Mouse (Mus musculus) adrenal gland (tissue): ENCODE measurements around the gene Susd4.

Experiments used
- intact Hi-C: fragments of 180-260 bp; cut with DNase I; formaldehyde crosslinking; loops from one replicate; pipeline ENCODE4 v1.15.1; 2025
- long read RNA-seq, 2 experiments: library from polyadenylated mRNA; unstranded; transcript quantifications; one replicate each; pipeline ENCODE4 v2.0.0; 2020; ENCODE audit warnings: borderline replicate concordance in 1 of 2; ENCODE audit not compliant: insufficient replicate concordance in 1 of 2

The Susd4 gene
- long read RNA-seq, experiment 1, partial matches to known transcripts, result 0 of 2 reads
- long read RNA-seq, experiment 1, other reads (novel, unspliced or antisense), result 0 of 2 reads
- long read RNA-seq, experiment 2, partial matches to known transcripts, result 0 of 4 reads
- long read RNA-seq, experiment 2, other reads (novel, unspliced or antisense), result 1 of 4 reads

DNA sequence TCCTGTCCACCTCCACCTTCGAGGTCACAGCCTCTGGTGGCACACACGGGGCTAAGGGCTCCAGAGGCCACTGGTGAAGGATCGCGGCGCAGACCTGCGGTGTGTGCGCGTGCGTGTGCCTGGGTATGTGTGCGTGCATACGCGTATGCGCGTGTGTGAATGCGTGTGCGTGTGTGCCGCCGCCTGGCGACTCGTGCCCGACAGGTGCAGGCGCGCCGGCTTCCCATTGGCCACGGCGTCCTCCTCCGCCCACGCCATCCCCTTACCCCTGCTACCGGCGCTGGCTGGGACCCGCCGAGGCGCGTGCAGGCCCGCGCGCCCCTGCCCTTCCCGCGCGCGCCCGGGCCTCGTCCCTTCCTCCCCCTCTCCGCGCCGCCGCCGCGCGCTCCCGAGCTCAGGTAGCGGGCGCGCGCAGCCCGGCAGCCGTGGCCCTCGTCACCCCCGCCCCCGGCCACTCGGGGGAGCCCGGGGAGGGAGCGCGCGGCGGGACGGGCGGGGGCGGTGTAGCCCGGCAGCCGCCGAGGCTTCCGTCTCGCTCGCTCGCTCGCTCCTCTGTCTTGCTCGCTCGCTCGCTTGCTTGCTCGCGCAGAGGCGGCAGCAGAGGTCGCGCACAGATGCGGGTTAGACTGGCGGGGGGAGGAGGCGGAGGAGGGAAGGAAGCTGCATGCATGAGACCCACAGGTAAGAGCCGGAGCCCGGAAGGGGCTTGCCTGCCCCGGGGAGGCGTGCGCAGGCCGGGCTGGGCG lies at the start of gene Susd4:
TSS of gene Susd4 (plus strand) at position 145 of the 746 bp plus-strand sequence.
- intact Hi-C loops, result no loop called here

DNA sequence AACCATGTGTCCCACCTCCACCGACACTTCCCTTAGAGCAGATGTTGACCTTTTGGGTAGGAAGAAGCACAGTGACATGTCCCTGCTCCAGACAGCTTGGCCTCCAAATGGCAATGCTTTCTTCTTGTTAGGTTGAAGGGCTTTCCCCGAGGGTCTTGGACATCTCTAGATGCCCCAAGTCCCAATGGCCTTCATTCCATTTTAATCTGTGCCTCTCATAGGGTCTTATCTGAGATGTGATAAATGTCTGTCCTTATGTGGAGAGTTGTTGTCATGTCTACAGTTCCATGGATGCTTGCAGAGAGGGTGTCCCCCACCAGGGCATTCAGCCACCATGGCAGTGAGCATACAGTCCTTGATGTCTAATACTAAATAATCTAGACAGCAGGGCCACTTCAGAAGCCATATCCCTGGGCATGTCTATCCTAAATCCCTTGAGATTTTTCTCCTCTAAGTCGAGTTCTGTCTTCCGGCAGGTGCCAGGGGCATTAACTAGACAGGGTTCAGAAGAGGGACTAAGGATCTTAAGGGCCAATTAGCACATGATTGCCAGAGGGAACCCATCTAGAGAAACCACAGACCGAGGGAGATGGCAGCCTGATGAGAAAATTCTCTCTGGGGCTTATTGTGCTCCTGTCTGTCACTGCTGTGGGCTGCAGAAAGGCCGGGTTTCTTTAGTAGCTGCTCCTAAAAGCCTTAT lies 49.3 kb upstream of the Susd4 start:
- intact Hi-C loops, result no loop called here

DNA sequence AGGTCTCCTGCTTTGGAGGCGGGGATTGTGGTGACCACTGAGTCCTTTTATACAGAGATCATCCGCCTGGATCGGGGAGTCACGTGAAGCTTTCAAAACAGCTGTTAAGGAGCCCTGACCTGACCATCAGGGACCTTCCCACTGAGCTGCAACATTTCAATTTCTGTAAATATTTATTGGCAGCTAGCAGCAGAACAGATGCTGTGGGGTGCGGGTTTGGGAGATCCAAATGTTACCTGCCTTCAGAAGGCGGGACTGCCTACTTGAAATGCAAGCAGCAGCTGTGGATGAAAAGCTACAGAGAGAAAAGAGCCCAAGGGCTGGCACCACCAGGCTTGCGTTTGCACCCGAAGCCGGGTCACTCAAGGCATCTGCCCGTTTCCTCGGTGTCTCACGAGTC lies 36.1 kb upstream of the Susd4 start:
- intact Hi-C loops, result no loop called here

DNA sequence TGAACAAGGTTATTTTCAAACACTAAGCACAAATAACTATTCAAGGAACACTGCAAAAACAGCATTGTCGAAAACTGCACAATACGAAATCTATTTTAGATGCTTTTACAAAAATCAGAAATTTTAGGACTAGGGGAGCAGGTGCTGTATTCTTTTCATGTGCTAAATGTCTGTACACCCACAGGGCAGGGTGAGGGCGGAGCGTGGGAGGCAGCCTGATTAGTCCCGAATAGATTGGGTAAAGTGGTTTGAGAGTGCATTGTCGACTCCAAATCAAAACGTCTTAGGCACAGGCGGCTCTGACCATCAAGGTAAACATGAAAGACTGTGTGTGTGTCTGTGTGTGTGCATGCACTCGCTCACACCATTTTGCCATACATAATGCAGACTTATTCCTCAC lies 34.7 kb upstream of the Susd4 start:
- intact Hi-C loops, result no loop called here

DNA sequence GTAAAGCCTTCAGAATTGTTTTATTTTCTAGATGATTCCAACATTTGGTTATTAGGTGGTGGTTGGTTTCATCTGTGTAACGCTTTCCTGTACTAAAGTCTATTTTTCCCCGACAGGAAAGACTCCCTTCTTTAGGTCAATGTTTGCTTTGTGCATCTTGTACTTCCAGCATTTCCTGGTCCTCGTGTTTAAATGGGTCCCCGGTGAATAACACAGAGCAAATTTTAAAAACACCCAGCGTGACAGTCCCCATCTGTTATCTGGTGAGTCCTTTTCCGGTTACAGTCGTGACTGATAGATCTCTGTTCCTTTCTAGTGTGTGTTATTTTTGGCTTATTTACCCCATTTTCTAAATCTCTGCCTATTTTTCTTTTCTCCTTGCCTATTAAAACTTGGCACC lies 31.0 kb upstream of the Susd4 start:
- intact Hi-C loops, result no loop called here

DNA sequence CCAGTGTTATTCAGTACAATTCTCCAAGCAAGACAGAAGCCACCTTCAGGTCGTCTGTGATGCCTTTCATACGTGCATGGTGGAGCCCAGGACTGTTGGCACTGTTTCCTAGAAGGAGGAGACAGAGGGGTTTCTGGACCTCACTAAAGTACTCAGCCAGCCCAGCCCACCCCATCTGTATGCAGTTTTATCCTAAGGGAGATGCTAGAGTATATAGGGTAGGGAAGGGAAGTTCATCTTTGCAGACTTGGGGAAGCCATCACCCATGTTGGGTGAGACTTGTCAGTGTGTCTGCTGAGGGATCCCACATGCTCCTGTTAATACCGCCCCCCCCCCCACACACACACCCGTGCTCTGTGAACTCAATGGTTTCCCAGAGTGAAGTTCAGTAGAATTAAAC lies 27.8 kb upstream of the Susd4 start:
- intact Hi-C loops, result no loop called here

DNA sequence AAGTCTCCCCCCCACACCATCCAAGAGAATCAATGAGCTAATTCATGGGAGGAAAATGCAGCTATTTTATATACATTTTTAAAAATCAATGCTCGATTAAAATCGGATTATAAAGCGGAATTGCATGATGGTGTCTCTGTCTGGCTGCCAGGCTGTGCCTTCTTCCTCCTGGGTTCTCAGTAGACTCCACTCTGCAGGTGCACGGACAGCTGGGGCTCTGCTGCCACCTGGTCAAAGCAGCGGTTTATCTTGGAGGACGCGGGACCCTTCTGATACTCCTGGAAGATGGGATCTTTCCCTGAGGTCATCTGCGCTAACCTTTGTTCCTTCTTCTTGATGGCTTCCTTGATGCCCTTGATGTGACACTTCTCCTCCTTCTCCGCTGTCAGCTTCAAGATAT lies 16.6 kb upstream of the Susd4 start:
- intact Hi-C loops, result no loop called here

DNA sequence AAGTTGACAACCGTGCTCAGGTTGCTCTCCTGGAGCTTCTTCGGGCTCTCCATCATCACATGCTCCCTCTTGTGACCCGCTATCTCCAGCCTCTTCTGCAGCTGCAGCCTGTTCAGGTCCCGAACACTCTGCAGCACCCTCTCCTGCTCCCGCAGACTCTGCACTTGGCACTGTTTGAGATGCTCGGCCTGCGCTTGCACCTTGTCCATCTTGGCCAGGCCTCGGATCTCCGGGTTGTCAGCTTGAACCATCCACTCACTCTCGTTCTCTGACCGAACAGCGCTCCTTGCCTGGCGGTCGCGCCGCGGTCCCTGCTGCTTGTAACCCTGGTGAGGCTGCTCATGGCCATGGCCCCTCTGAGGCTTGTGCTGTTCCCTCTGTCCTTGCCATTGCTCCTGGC lies 15.8 kb upstream of the Susd4 start:
- intact Hi-C loops, result no loop called here

DNA sequence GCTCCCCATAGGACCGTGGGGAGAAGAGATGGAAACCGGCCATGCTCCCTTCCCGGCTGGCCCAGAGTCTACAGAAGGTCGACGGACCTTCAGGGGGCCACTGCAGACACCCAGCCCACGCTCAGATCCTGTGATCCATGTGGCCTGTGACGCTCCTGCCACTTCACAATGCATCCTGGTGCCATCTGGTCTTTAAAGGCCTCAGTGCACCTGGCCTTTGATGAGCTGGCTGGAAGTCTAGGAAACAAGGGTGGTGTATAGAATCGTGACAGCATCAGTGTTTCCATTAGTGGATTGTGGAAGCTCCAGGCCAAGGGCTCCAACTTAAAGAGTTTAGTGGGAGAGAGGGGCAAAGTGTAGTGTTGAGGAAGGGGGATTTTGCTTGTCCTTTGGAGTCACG lies 14.6 kb upstream of the Susd4 start, which contains the start of gene Ccdc185:
TSS of gene Ccdc185 (minus strand) at position 101 of the 400 bp plus-strand sequence.
- intact Hi-C loops, result no loop called here

DNA sequence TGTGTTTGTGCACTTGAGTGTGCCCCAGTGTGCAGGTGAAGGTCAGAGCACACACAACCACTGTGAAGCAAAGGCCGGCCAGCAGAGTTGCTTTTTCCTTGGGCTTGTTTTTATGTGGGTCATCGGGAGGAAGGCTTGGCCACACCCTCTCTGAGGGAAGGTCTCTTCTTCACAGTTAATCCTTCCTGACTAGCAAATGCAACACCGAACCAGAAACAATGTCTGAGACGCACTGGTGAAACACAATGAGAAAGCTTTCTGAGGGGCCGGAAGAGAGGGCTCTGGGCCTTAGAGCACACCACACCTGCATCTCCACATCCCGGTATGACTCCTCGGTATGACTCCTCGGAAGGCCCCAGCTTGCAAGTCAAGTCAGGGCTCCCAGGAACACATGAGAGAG lies 12.4 kb upstream of the Susd4 start:
- intact Hi-C loops, result no loop called here

DNA sequence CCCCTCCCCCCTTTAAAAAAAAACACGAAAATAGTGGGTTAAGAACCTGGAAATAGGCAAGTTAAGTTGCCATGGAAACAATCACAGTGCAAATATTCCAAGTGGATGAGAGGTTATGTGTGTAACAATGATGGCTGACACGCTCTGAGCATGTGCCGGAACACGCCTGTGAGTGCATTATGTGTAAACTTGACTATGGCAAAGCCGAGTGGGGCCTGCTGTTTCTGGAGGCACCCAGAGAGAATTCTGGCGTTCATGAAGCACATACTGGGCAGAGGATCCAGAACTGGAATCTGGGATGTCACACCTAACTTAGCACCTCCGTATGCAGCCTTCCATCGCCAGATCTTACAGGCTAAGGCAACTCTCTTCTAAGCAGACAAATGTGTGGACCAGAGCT lies 10.0 kb upstream of the Susd4 start:
- intact Hi-C loops, result no loop called here

DNA sequence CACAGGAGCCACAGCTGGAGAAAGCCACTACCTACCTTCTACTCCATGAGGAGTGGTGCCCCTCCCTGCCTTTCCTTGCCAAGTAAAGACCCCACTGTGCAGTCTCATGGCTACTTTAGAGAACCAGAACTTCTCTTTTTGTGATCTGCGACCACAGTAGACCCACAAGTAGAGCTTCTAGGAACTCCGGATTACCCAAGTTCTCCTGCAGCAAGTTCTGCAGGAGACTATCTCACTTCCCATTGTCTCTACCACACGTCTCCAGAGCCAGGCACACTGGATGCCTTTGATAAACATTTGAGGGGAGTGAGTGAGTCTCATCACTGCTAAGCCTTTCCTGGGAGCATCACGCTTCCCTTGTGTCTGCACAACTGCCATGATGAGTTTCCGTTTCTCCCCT lies 8.8 kb upstream of the Susd4 start:
- intact Hi-C loops, result no loop called here

DNA sequence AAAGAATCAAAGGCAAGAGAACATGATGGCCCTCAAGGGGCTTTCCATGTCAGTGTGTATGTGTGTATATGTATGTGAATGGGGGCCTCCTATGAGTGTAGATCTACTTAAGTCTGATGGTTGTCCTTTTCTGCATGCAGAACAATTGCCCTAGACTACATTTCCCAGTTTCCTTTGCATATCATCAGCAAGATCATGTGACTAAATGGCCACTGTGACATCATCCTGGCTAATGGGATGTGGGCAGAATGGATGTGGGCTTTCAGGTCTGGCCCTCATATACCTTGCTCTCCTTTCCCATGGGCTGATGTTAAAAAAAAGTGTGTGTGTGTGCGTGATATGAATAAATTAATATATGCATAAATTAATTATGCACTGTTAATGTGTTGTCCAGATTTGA lies 4.9 kb upstream of the Susd4 start:
- intact Hi-C loops, result no loop called here

DNA sequence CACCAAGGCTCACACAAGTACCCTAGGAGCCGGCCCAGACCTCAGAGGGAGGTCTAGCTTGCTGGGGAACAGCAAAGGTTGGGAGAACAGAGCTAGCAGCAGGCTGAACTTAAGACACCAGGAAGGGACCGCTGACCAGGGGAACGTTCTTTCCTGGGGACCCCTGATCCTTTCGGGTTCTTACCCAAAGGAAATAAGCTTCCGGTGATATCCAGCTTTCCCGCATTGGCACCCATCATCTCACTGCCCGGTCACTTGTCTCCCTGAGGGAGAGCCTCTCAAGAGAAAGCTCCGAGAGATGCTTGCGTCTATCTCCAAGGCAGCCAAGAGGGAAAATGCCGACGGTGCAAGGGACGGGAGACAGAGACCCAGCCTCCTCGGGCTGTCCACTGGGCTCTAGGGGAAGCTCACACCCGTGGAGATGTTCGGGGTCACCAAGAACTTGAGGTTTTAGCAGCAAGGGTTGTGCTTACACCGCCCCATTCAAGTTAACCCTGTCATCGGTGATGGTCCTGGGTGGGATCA lies 407 bp upstream of the Susd4 start:
- intact Hi-C loops, result no loop called here

DNA sequence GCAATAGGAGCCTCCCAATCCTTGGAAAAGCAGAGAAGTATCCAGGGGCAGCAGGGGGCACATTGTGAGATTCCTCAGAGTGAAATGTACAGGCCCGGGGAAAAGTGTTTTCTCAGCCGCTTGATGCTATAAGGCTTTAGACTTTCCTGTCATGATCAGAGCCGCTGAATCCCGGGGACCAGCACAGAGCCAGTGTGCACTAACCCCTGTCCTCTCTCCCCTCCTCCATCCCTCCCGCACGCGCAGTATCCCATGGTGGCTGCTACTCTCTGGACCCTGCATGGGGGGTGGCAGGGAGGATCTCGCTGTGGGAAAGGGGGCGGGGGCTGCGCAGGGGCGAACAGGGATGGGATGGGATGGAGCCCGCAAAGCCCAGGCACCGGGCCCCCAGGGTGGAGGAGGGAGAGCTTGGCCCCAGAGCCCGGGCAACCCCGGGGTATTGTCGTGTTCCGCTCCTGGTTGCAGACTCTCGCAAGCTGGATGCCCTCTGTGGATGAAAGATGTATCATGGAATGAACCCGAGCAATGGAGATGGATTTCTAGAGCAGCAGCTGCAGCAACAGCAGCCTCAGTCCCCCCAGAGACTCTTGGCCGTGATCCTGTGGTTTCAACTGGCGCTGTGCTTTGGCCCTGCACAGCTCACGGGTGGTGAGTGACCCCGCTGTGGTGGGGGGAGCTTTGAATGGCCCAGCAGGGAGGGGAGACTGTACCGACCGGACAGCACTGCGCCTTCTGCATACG lies 1.1 kb downstream of the Susd4 start:
- intact Hi-C loops, result no loop called here

DNA sequence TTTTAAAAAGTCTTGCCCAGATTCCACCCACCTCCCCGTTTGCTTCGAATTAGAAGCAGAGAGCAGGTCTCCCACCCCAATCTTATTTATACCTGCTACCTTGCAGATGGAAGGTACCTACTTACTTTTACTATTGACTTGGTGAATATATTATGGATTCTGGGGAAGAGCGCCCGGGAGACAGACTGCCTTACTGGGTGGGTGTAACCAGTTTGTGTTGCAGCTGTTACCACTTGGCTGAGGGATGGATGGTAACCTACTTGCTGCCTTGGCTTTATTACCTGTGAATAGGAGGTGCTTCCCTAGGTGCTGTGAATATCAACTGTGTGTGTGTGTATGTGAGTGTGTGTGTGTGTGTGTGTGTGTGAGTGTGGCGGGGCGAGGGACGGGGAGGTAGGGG lies 11.9 kb downstream of the Susd4 start:
- intact Hi-C loops, result no loop called here

DNA sequence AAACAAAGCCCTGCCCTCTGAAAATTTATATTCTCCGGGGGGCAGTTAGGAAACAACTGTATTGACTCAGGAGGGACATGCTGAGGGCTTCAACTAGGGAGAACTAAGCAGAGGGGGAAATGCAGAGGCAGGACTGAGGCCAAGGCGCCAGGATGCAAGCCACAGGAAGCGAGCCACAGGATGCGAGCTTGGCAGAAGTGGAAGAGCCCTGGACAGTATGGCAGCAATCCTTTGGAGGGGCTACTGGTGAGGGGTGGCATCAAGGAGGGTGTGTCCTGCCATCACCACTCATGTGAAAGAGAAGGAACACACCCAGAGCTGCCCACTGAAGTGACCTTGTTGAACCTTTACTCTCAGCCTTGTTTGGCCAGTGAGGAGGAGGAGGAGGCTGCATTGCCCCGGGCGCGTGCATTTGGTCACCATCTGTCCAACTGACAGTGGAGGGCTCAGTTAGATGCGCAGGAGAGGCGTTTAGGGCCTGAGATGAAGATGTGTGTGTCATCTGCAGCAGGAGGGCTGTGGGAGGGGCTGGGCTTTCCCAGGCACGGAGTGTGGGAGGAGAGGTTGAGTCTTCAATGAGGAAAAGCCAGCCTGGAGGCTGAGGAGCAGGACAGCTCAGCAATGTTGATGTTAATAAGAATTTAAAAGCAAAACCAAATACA lies 13.2 kb downstream of the Susd4 start:
- intact Hi-C loops, result no loop called here

DNA sequence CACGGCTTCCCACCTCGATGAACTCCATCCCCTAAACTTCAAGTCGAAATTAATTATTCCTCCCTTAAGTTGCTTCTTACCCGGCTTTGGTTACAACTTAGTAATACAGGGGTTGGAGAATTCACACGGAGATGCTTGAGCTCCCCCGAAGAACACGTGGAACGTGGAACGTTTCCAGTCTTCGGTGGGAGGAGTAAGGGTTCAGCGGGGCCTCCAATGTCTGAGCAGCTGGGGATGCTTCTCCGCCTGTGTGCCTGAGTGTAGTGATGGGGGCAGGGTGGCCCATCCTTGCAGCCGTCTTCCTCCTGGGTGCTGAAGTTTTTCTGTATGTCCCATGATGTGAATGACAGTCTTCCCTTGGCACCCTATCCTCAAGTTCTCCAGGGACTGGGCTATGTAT lies 14.6 kb downstream of the Susd4 start:
- intact Hi-C loops, result no loop called here

DNA sequence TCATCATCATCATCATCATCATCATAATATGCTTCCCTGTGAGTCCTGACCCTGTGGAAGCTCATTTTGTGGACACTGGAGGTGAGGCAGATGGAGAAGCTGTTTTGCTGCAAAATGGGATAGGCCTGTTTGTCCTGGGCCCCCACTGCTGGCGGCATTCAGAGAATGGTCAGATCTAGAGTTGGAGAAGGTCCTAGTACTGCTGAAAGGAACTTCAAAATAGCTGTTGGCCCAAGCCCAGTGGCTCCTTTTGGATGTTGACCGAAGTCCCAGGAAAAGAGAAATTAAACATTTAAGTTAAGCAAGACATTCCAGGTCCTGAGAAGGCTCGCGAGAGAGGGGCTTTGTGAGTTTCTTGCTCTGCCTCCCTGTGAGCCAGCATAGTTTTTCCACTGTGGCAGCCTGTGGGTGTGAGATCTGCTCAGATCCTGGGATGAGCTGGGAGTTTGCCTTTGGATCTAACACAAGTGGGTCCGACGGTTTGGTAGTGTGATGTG lies 15.4 kb downstream of the Susd4 start:
- intact Hi-C loops, result no loop called here

DNA sequence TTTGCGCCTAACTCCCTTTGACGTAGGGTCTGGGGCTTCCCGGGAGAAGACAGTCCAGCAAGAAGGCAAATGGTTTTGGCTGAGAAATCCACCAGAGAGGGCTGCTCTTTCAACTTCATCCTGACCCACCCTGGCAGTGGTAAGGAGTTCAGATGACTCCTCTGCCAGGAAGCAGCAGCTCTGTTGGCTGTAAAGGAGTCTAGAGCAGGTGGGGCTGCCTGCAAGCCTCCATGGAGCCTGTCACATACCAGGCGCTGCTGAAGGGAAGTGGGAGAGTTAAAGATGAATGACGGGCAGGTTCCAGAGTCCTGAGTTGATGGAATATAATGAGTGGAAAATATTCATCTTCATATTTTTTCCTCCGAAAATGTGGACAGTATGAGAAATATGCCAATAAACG lies 20.1 kb downstream of the Susd4 start:
- intact Hi-C loops, result loop anchor here (10.0 kb wide), 1 partner anchor 129 kb away; no protein-coding TSS in a partner anchor

DNA sequence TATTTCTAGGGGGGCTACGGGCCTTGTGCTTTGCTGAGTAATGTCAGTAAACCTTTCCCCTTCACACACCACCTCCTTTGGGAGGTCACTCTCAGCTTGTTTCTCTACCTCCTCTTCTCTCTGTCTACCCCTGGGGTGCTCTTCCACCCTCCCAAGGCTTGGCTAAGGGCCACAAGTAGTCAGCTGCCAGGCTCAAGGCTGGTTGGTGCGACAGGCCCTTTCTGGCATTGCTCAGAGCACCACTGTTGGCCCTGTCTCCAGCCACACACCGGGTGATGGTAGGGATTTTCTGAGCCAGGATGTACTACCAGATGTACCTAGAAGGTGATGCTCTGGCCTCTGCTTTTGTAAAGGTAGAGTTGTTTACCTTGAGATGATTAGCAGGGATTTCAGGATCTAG lies 21.1 kb downstream of the Susd4 start:
- intact Hi-C loops, result loop anchor here (10.0 kb wide), 1 partner anchor 130 kb away; no protein-coding TSS in a partner anchor
